Mouse (Mus musculus) forebrain, embryonic 10.5 days (tissue): ENCODE measurements around the gene Cbln3. TPM values are rescaled to one million over a fixed set of nuclear protein-coding genes. Genes with fewer than 3 reads are reported as not detected.

Experiments
- DNase-seq: peaks from one replicate; pipeline ENCODE4 v3.0.0-alpha.2; 2017; ENCODE audit warnings: low spot score; ENCODE audit errors: extremely low spot score
- H3K27ac ChIP-seq: fragments of 300-500 bp; sonication (generic); 2 replicates; pipeline ENCODE4 v1.5.1; 2016; ENCODE audit warnings: mild to moderate bottlenecking
- H3K27me3 ChIP-seq: fragments of 300-500 bp; sonication (generic); 2 replicates; pipeline ENCODE4 v1.6.1; 2016; ENCODE audit warnings: mild to moderate bottlenecking; ENCODE audit not compliant: poor library complexity, severe bottlenecking
- H3K36me3 ChIP-seq: fragments of 300-500 bp; sonication (generic); replicated peaks from 2 replicates; pipeline ENCODE4 v1.6.1; 2016; ENCODE audit warnings: mild to moderate bottlenecking, moderate library complexity
- H3K4me1 ChIP-seq: fragments of 300-500 bp; sonication (generic); 2 replicates; pipeline ENCODE4 v1.6.1; 2016
- H3K4me3 ChIP-seq: fragments of 300-500 bp; sonication (generic); 2 replicates; pipeline ENCODE4 v1.5.1; 2016; ENCODE audit warnings: mild to moderate bottlenecking, moderate library complexity
- H3K9me3 ChIP-seq: fragments of 300-500 bp; sonication (generic); 2 replicates; pipeline ENCODE4 v1.6.1; 2016; ENCODE audit warnings: mild to moderate bottlenecking, moderate library complexity
- WGBS: fragments of 180-500 bp; shearing (Covaris S2); methylation state at CpG from one replicate; pipeline ENCODE4 v1.1.7; 2016; 5-methylcytosine and 5-hydroxymethylcytosine counted together
- polyA plus RNA-seq: library from polyadenylated mRNA; unstranded; fragments of >200 nt; fragmentation: Nextera tagmentation; extraction: Ambion mirVana; gene quantifications from 2 replicates; pipeline ENCODE4 v1.2.1, GENCODE M21; 2016

Gene Cbln3
- polyA plus RNA-seq, 1 experiment from 2014 or later: 0.10 TPM

DNA sequence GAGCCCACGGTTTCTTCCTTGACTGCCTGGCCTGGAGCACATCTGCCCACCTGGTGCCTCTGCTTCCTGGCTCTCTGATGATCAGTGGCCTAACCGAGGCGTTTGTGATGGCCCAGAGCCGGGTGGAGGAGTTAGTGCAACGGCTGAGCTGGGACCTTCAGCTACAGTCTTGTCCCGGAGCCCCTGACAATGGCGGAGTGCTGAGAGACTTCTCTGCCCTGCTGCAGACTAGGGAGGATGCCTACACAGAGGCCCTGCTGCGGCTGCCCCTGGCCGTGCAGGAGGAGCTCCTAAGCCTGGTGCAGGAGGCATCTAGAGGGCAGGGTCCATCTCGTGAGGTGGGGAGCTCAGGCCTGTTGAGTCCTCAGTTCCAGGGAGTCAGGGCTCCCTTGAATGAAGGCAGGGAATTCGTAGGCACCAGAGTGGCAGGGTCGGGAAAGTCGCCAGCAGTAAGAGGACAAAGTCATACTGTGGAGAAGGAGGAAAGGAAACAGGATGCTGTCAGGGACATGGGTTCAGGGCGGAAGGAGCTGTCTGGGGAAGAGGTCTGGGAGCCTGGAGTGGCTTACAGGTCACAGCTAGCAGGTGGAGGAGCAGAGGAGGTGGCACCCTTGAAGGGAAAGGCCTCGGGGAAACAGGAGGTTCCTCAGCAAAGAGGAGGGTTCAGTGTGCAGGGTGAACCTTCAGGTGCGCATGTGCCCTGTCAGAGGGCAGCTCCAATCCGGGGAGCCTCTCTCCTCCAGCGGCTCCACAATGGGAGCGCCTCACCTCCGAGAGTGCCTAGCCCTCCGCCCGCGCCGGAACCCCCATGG, 2.6 kb upstream of the Cbln3 start:
- Histone ChIP-seq H3K27ac (peak overlapping the region; percentile 94; the same call in 1 of the 2 replicates), H3K9me3 (no peaks in the 10 kb centered on the region), H3K36me3 (peaks cover 58% of the 10 kb centered on the region), H3K4me1 (peaks cover 44% of the 10 kb centered on the region), H3K27me3 (0 out of 2 replicates have a peak, but pooled peaks cover 8% of the 10 kb centered on the region), H3K4me3 (peak overlapping the region; percentile 80)
- WGBS: 85% methylated on average over 24 of the region's 24 CpGs
- no peak for DNase-seq

DNA sequence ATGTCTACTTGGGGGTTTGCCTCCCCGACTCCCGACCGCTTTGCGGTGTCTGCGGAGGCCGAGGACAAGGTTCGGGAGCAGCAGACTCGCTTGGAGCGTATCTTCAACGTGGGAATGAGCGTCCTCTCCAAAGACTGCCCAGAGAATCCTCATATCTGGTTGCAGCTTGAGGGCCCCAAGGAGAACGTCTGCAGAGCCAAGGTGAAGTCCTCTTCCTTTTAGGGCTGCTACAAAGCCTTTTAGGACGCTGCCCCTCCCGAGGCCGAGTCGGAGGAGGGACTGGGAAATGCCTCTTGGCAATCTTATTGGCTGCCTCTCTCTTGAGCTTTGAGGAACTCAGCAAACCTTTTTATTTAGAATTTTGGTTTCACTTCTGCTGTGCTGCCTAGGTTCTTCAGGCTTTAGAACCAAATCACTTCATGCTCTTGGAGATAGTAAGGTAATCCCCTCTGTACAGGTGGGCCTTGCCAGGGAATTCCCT, 1.6 kb upstream of the Cbln3 start:
- peaks cover 44% of the 10 kb centered on the region for H3K4me1 ChIP-seq
- H3K4me3 ChIP-seq: peak overlapping the region; percentile 80
- H3K36me3 ChIP-seq: peaks cover 49% of the 10 kb centered on the region
- peak overlapping the region; percentile 94 for H3K27ac ChIP-seq
- DNase-seq: no peak
- H3K9me3 ChIP-seq: no peaks in the 10 kb centered on the region
- 0 out of 2 replicates have a peak, but pooled peaks cover 8% of the 10 kb centered on the region for H3K27me3 ChIP-seq
- 11% methylated on average over 16 of the region's 16 CpGs for WGBS

DNA sequence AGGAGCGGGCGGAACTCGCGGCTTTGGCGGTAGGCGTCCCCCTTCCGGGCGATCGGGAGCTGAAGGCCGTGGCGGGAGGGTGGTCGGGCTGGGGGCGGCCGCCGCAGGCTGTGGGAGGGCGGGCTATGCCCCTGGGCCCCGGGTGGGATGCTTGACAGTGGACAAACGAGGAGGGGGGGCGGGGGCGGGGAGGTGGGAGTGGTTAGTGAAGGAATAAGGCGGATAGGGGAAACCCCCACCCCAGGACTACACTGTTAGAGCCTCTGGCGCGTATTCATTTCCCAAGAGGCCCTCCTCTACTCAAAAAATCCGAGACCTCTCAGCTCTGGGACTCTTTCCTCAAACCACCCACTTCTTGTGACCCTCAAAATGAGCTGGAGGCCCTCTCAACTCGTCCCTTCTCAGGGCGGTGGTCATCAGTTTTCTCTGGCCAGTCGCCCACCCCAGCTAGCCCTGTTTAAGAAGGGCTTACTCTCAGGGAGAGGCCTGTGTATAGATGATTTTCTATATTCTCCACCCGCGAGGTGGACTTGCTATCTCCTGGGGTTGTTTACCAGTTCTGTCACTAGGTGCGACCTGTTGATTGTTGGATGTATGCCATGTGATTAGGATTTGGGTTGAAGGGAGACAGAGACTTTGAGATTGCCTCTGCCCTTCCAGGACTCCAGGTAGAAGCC, 1.1 kb upstream of the Cbln3 start:
- no peak for DNase-seq
- H3K27me3 ChIP-seq: 0 out of 2 replicates have a peak, but pooled peaks cover 8% of the 10 kb centered on the region
- H3K27ac ChIP-seq: peak overlapping the region; percentile 94
- H3K9me3 ChIP-seq: no peaks in the 10 kb centered on the region
- peak overlapping the region; percentile 80 for H3K4me3 ChIP-seq
- H3K36me3 ChIP-seq: peaks cover 43% of the 10 kb centered on the region
- under 1% methylated on average over 28 of the region's 30 CpGs for WGBS
- H3K4me1 ChIP-seq: peaks cover 44% of the 10 kb centered on the region

DNA sequence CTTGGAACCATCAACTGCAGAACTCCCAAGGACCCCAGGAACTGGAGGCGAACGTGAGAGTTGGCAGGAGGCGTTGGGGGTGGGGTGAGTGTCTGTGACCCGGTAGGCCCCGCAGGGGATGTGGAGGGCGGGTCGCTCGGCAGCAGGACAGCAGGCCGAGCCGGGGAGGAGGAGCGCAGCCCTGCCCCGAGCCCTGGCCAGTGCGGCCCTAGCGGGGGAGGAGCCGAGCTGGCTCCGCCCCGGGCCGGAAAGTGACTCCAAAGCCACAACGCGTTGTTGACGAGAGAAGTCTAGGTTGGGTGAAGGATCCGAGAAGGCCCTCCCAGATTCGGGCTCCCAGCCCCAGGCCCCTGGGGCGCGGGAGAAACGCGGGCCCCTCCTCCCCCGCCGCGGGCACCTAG, 521 bp upstream of the Cbln3 start, which contains the start of gene Khnyn:
Khnyn (plus strand) TSS at position 235 of the 401 bp plus-strand sequence.
- Histone ChIP-seq H3K9me3 (no peaks in the 10 kb centered on the region), H3K27me3 (0 out of 2 replicates have a peak, but pooled peaks cover 8% of the 10 kb centered on the region), H3K36me3 (peaks cover 38% of the 10 kb centered on the region), H3K27ac (peak within 1 kb of the TSS; percentile 94), H3K4me3 (peak within 1 kb of the TSS; percentile 80), H3K4me1 (peaks cover 44% of the 10 kb centered on the region)
- under 1% methylated on average over 30 of the region's 30 CpGs for WGBS
- DNase-seq: peak; percentile 87

DNA sequence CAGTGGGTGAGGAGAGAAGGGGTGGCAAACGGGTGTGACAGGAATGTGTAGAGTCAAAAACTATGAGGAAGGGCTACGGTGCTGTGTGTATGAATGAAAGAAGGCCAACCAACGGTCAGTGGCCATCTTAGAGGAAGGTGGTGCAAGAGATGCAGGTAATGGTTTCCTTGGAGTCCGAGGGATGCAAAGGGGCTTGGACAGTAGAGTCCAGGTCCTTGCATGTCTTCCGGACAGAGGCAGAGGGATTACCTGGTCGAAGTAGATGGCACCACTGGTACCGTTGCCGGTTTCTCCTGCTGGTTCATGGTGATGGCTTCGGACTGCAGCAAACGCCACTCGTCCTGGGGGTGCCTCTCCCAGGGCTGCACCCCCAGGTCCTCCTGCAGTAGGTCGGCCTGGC, 529 bp downstream of the Cbln3 start:
- DNase-seq: no peak
- Histone ChIP-seq H3K4me1 (peaks cover 44% of the 10 kb centered on the region), H3K27me3 (0 out of 2 replicates have a peak, but pooled peaks cover 8% of the 10 kb centered on the region), H3K4me3 (no peak overlapping the region), H3K9me3 (no peaks in the 10 kb centered on the region), H3K27ac (peak overlapping the region; percentile 94), H3K36me3 (peaks cover 27% of the 10 kb centered on the region)
- 94% methylated on average over 12 of the region's 12 CpGs for WGBS

DNA sequence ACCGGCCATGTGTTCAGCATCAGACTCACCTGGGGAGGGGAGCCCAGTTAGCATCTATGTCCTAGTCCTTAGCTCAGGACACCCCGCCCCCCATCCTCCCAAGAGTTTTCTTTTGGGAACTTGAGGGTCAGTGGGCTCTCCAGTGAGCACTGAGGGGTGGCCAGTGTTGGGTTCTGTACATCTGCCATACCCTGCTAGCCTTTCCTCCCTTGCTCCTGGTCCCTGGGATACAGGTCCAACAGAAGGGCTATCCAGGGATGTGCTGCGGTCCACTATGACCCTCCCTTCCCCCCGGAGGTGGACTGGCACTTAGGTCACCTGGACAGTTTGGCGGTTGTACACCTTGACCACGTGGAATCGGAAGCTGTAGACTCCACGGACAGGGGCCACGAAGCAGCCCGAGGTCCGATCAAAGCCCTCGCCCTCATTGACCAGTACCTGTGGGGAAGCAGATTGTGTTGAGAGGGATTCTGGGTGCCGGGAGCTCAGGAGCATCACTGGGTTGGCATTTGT, 987 bp downstream of the Cbln3 start:
- no peak for DNase-seq
- Histone ChIP-seq H3K9me3 (no peaks in the 10 kb centered on the region), H3K27ac (0 out of 2 replicates have a peak overlapping the region, but pooled peaks have one; percentile 94), H3K36me3 (peaks cover 23% of the 10 kb centered on the region), H3K27me3 (0 out of 2 replicates have a peak, but pooled peaks cover 8% of the 10 kb centered on the region), H3K4me3 (no peak overlapping the region), H3K4me1 (peaks cover 48% of the 10 kb centered on the region)
- 93% methylated on average over 13 of the region's 13 CpGs for WGBS

DNA sequence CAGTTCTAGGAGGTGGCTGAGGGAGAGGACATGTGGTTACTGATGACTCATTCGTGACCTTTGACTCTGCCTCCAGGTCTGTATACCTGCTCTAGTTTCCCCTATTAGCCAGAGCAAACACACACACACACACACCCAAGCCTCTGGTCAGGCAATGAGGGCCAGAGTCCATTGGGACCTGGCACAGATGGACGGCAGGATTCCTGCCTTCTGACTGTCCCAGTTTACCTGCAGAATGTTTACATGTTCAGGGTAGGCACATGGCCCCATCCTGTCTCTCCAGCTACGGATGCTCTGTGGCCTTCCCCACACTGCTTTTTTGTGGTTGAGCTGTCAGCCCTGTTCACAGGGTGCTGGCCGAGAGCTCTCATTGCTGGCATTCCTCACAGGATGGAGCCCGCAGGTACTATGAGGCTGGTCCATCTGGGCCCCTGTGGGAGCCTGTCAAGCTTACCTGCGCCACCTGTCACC, 2.0 kb downstream of the Cbln3 start:
- no peak for DNase-seq
- Histone ChIP-seq H3K27me3 (0 out of 2 replicates have a peak, but pooled peaks cover 8% of the 10 kb centered on the region), H3K4me1 (peaks cover 55% of the 10 kb centered on the region), H3K27ac (0 out of 2 replicates have a peak overlapping the region, but pooled peaks have one; percentile 0), H3K4me3 (no peak overlapping the region), H3K9me3 (no peaks in the 10 kb centered on the region), H3K36me3 (peaks cover 13% of the 10 kb centered on the region)
- WGBS: 66% methylated on average over 6 of the region's 6 CpGs

DNA sequence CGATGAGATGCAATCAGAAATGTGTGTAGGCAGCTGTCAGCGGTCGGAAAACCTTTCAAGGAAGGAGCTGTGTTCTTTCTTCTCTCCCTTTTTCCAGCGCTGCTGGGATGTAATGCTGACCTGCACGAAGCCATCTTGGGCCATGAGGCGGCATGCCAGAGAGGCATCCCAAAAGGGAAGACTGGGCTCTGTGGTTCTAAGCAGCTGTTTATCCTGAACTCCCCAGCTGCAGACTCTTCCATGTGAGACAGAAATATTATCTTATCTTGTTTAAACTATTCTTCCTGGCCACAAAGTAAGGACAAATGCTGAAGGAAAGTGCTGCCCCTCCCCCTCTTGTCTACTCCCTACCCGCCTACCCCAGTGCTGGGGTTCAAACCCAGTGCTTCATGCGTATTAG, 3.2 kb downstream of the Cbln3 start:
- Histone ChIP-seq H3K4me1 (peaks cover 43% of the 10 kb centered on the region), H3K36me3 (peaks cover under 1% of the 10 kb centered on the region; the same call in 1 of the 2 replicates), H3K27me3 (0 out of 2 replicates have a peak, but pooled peaks cover 8% of the 10 kb centered on the region), H3K27ac (no peak overlapping the region), H3K9me3 (no peaks in the 10 kb centered on the region), H3K4me3 (no peak overlapping the region)
- DNase-seq: no peak
- 89% methylated on average over 8 of the region's 8 CpGs for WGBS

DNA sequence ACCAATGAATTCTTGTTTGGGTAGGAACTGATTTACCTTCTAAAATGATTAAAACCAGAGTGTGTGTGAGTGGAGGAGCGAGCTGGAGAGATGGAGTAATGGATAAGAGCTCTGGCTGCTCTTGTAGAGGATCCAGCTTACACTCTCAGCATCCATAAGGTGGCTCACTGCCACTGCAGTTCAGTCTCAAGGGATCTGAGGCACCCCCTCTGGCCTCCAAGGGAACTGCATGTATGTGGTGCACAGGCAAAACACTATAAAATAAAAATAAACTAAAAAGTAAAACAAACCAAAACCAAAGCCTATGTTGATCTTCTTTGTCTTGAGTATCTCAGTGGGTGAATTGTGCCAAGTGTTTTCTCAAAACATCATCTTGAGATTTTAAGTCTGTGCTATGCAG, 4.6 kb downstream of the Cbln3 start:
- H3K4me3 ChIP-seq: no peak overlapping the region
- no peaks in the 10 kb centered on the region for H3K36me3 ChIP-seq
- H3K9me3 ChIP-seq: no peaks in the 10 kb centered on the region
- 38% methylated on average over 1 of the region's 1 CpGs for WGBS
- DNase-seq: no peak
- H3K4me1 ChIP-seq: peaks cover 33% of the 10 kb centered on the region
- H3K27ac ChIP-seq: no peak overlapping the region
- 0 out of 2 replicates have a peak, but pooled peaks cover 8% of the 10 kb centered on the region for H3K27me3 ChIP-seq

DNA sequence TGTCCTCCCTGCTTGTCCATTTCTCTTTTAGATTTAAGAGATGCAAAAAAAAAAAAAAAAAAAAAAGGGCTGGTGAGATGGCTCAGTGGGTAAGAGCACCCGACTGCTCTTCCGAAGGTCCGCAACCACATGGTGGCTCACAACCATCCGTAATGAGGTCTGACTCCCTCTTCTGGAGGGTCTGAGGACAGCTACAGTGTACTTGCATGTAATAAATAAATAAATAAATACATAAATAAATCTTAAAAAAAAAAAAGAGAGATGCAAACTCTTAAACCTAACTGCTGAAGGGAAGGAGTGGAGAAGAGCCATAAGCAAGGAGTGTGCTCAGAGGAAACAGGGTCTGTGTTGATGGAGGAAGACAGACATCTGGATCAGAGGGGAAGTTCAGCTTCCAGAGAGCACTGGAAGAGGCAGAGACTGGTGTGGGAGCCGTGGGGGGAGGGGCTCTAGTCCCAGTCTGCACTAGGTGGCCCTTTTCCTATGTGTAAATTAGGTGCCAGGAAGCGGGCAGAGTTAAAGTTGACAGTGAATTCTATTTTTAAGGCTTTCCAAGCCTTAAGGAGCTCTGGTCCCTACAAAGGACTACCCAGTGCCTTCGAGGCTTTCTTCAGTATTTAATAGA, 5.8 kb downstream of the Cbln3 start:
- H3K4me1 ChIP-seq: peaks cover 34% of the 10 kb centered on the region
- H3K27ac ChIP-seq: no peak overlapping the region
- no peak for DNase-seq
- peaks cover under 1% of the 10 kb centered on the region; the same call in 1 of the 2 replicates for H3K36me3 ChIP-seq
- no peak overlapping the region for H3K4me3 ChIP-seq
- WGBS: 30% methylated on average over 7 of the region's 7 CpGs
- H3K9me3 ChIP-seq: no peaks in the 10 kb centered on the region
- H3K27me3 ChIP-seq: 0 out of 2 replicates have a peak, but pooled peaks cover 7% of the 10 kb centered on the region

DNA sequence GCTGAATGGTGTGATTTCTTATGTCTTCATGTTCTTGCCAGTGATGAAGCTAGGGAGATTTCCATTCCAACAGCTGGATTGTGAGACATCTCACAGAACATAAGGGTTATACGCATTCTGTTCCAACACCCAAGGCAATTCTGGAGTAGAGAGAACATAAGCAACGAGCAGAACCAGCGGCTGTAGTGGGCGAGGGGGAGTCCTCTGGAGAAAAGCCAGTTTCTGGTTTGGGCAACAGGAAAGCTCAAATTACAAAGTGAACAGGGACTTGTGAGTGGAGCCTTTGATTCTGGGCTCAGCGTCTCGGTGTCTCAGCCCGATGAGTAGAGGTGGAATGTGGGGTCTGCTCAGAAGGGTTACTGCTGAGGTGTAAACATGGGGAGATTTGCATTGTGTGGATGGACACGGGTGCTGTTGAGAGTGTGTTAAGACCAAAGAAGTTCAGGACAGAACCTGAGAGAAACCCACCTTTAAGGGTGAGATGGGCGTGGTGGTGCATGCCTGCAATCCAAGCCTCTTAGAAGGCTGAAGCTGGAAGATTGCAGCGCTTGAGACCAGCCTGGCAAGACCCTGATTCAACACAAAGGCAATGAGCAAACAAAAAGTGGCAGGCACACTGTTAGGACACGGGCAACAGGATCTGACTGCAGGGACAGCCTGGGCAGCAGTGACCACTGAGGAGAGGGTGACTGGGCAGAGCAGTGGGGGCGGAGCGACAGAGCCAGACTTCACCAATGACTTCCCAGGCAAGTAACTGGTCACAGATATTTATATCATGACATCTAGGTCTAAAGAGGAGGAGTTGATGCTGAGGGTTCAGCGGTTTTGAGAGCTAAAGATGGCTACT, 6.5 kb downstream of the Cbln3 start:
- no peak for DNase-seq
- WGBS: 34% methylated on average over 14 of the region's 14 CpGs
- Histone ChIP-seq H3K27ac (peak overlapping the region; percentile 8; the same call in 1 of the 2 replicates), H3K4me3 (0 out of 2 replicates have a peak overlapping the region, but pooled peaks have one; percentile 11), H3K4me1 (peaks cover 31% of the 10 kb centered on the region), H3K9me3 (no peaks in the 10 kb centered on the region), H3K36me3 (peaks cover 7% of the 10 kb centered on the region), H3K27me3 (no peaks in the 10 kb centered on the region)
